Mouse (Mus musculus) forebrain, embryonic 16.5 days (tissue): ENCODE data around the gene Crebl2. TPM values are rescaled to one million over a fixed set of nuclear protein-coding genes. Genes with fewer than 3 reads are reported as not detected.

Source experiments
- ATAC-seq: fragments of 200-750 bp; cut with Nextera tagmentation; 2 replicates; pipeline ENCODE4 v1.8.0; 2017; ENCODE audit warnings: mild to moderate bottlenecking, moderate library complexity
- H3K27ac ChIP-seq: fragments of 300-500 bp; sonication (generic); 2 replicates; pipeline ENCODE4 v1.5.1; 2014; ENCODE audit warnings: low read length, control low read depth
- H3K27me3 ChIP-seq: fragments of 300-500 bp; sonication (generic); replicated peaks from 2 replicates; pipeline ENCODE4 v1.6.1; 2014; ENCODE audit warnings: low read length; ENCODE audit not compliant: control insufficient read depth, insufficient read depth
- H3K36me3 ChIP-seq: fragments of 300-500 bp; sonication (generic); 2 replicates; pipeline ENCODE4 v1.6.1; 2014; ENCODE audit not compliant: control insufficient read depth, insufficient read depth
- H3K4me1 ChIP-seq: fragments of 300-500 bp; sonication (generic); replicated peaks from 2 replicates; pipeline ENCODE4 v1.6.1; 2014; ENCODE audit warnings: low read length; ENCODE audit not compliant: control insufficient read depth, insufficient read depth
- H3K4me2 ChIP-seq: fragments of 300-500 bp; sonication (generic); 2 replicates; pipeline ENCODE4 v1.6.1; 2014; ENCODE audit warnings: mild to moderate bottlenecking, low read length, control low read depth
- H3K4me3 ChIP-seq: fragments of 300-500 bp; sonication (generic); replicated peaks from 2 replicates; pipeline ENCODE4 v1.5.1; 2014; ENCODE audit warnings: mild to moderate bottlenecking, low read length, control low read depth
- H3K9ac ChIP-seq: fragments of 300-500 bp; sonication (generic); replicated peaks from 2 replicates; pipeline ENCODE4 v1.6.1; 2014; ENCODE audit warnings: low read depth, low read length, control low read depth
- H3K9me3 ChIP-seq: fragments of 300-500 bp; sonication (generic); 2 replicates; pipeline ENCODE4 v1.6.1; 2016; ENCODE audit warnings: low read length; ENCODE audit not compliant: control insufficient read depth
- WGBS: fragments of 180-500 bp; shearing (Covaris S2); extraction: QIAGEN DNeasy Blood & Tissue Kit; methylation state at CpG from one replicate; pipeline ENCODE4 v1.1.7; 2014; 5-methylcytosine and 5-hydroxymethylcytosine counted together
- polyA plus RNA-seq: library from polyadenylated mRNA; unstranded; fragments of >200 nt; fragmentation: Nextera tagmentation; extraction: Ambion mirVana; gene quantifications from 2 replicates; pipeline ENCODE4 v1.2.1, GENCODE M21; 2015

The Crebl2 gene
- polyA plus RNA-seq, 1 experiment from 2014 or later, result 4.3 TPM

- H3K36me3 ChIP-seq, result no peaks in the 10 kb centered on the region
- WGBS, result 50% methylated on average over 1 of the region's 1 CpGs
- H3K27me3 ChIP-seq, result no peaks in the 10 kb centered on the region
- no peaks in the 10 kb centered on the region for H3K9me3 ChIP-seq
- no peak for ATAC-seq
- H3K4me2 ChIP-seq, result no peak overlapping the region
- no peak overlapping the region for H3K4me3 ChIP-seq
- H3K27ac ChIP-seq, result no peak overlapping the region
- peaks cover 32% of the 10 kb centered on the region for H3K4me1 ChIP-seq
- H3K9ac ChIP-seq, result no peak overlapping the region
These were observed 59.8 kb downstream of the Crebl2 start for GRCm38 (mm10) chr6:134889763-134890162.

GRCm38 (mm10) chr6:134890436-134890835 lies 60.5 kb downstream of the Crebl2 start:
- Histone ChIP-seq H3K4me2 (no peak overlapping the region), H3K36me3 (no peaks in the 10 kb centered on the region), H3K9me3 (no peaks in the 10 kb centered on the region), H3K27ac (no peak overlapping the region), H3K27me3 (no peaks in the 10 kb centered on the region), H3K9ac (no peak overlapping the region), H3K4me3 (no peak overlapping the region), H3K4me1 (peaks cover 26% of the 10 kb centered on the region)
- ATAC-seq, result no peak
- WGBS, result 85% methylated on average over 7 of the region's 7 CpGs

- no peak for ATAC-seq
- Histone ChIP-seq H3K4me3 (peak overlapping the region; percentile 85), H3K9me3 (no peaks in the 10 kb centered on the region), H3K4me1 (peaks cover 10% of the 10 kb centered on the region), H3K9ac (peak overlapping the region; percentile 92), H3K27me3 (no peaks in the 10 kb centered on the region), H3K27ac (no peak overlapping the region), H3K36me3 (no peaks in the 10 kb centered on the region), H3K4me2 (peak overlapping the region; percentile 87)
- WGBS, result 48% methylated on average over 15 of the region's 15 CpGs
These were observed 66.8 kb downstream of the Crebl2 start for GRCm38 (mm10) chr6:134896570-134897436.

GRCm38 (mm10) chr6:134897443-134898094 lies 67.6 kb downstream of the Crebl2 start:
- WGBS, result under 1% methylated on average over 38 of the region's 38 CpGs

GRCm38 (mm10) chr6:134898095-134898965 lies 68.4 kb downstream of the Crebl2 start, which contains the start of gene Gpr19:
Gpr19 (minus strand) TSS chr6:134898578.
- H3K27me3 ChIP-seq, result no peaks in the 10 kb centered on the region
- under 1% methylated on average over 51 of the region's 51 CpGs for WGBS
- H3K36me3 ChIP-seq, result no peaks in the 10 kb centered on the region

More at GRCm38 (mm10) chr6:134897443-134898094, 67.6 kb downstream of the Crebl2 start:
- peaks cover 10% of the 10 kb centered on the region for H3K4me1 ChIP-seq
- H3K4me2 ChIP-seq, result peak overlapping the region; percentile 87
- H3K4me3 ChIP-seq, result peak overlapping the region; percentile 85
- H3K9me3 ChIP-seq, result no peaks in the 10 kb centered on the region
- no peaks in the 10 kb centered on the region for H3K27me3 ChIP-seq
- H3K9ac ChIP-seq, result peak overlapping the region; percentile 92
- ATAC-seq, result peak; percentile 90
- H3K27ac ChIP-seq, result peak overlapping the region; percentile 99
- no peaks in the 10 kb centered on the region for H3K36me3 ChIP-seq

GRCm38 (mm10) chr6:134903368-134903767 lies 73.4 kb downstream of the Crebl2 start:
- Histone ChIP-seq H3K36me3 (no peaks in the 10 kb centered on the region), H3K4me1 (peaks cover 3% of the 10 kb centered on the region), H3K4me3 (no peak overlapping the region), H3K9me3 (no peaks in the 10 kb centered on the region), H3K27ac (no peak overlapping the region), H3K4me2 (no peak overlapping the region), H3K27me3 (no peaks in the 10 kb centered on the region), H3K9ac (no peak overlapping the region)
- no peak for ATAC-seq
- 89% methylated on average over 4 of the region's 4 CpGs for WGBS

More at GRCm38 (mm10) chr6:134898095-134898965, 68.4 kb downstream of the Crebl2 start, which contains the start of gene Gpr19:
- Histone ChIP-seq H3K4me3 (peak within 1 kb of the TSS; percentile 85), H3K27ac (peak within 1 kb of the TSS; percentile 99), H3K4me2 (peak within 1 kb of the TSS; percentile 87), H3K4me1 (peaks cover 10% of the 10 kb centered on the region), H3K9ac (peak within 1 kb of the TSS; percentile 92), H3K9me3 (no peaks in the 10 kb centered on the region)
- ATAC-seq, result peak; percentile 94

- H3K4me2 ChIP-seq, result no peak overlapping the region
These were observed 74.2 kb downstream of the Crebl2 start for GRCm38 (mm10) chr6:134903891-134904884.

GRCm38 (mm10) chr6:134905811-134906210 lies 75.9 kb downstream of the Crebl2 start:
- Histone ChIP-seq H3K27ac (no peak overlapping the region), H3K27me3 (no peaks in the 10 kb centered on the region), H3K4me3 (no peak overlapping the region), H3K4me2 (no peak overlapping the region), H3K9ac (no peak overlapping the region), H3K9me3 (no peaks in the 10 kb centered on the region), H3K4me1 (no peaks in the 10 kb centered on the region), H3K36me3 (no peaks in the 10 kb centered on the region)
- 88% methylated on average over 1 of the region's 1 CpGs for WGBS
- no peak for ATAC-seq

More at GRCm38 (mm10) chr6:134903891-134904884, 74.2 kb downstream of the Crebl2 start:
- H3K4me3 ChIP-seq, result no peak overlapping the region
- peaks cover 2% of the 10 kb centered on the region for H3K4me1 ChIP-seq
- no peaks in the 10 kb centered on the region for H3K27me3 ChIP-seq
- H3K9me3 ChIP-seq, result no peaks in the 10 kb centered on the region
- H3K36me3 ChIP-seq, result no peaks in the 10 kb centered on the region
- H3K9ac ChIP-seq, result no peak overlapping the region
- H3K27ac ChIP-seq, result no peak overlapping the region
- no peak for ATAC-seq
- 93% methylated on average over 10 of the region's 10 CpGs for WGBS
